ENCODE assay signal across 8 mouse cellular contexts in the genomic region with DNA sequence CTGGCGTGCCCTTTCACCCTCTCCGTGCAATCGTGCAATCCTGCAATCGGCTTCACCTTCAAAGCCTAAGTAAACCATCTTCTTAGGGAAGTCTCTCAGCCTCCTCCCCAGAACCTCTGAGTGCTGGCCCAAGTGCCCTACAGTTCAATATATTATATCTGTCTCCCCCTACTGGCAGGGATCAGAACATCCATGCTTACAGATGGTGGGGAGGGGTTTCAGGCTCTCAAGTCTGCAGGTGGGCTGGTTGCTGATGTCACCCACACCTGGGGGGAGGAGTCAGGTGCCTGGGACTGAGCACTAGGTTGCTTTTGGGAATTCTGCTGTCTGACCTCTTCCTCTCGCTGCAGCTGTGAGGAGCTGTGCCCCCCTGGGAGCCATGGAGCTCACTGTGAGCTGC.
DNase-seq lines count a peak whose midpoint lies in the region; ATAC-seq lines count a peak whose summit lies in the region.

No protein-coding gene starts in this region.

- no peak for ATAC-seq in midbrain, embryonic 15.5 days (replicated peaks)
- no peak for ATAC-seq in hindbrain, embryonic 14.5 days (ENCODE audit: low FRiP score)
- no peak for ATAC-seq in activated CD4-positive, CD25-positive, alpha-beta regulatory T cell, adult 4 months

- H3K27ac ChIP-seq in midbrain, embryonic 10.5 days (replicated peaks), result no peak overlapping the region
- no peak overlapping the region for H3K27ac ChIP-seq in midbrain, embryonic 15.5 days
- H3K27ac ChIP-seq in hindbrain, embryonic 14.5 days, result no peak overlapping the region

- peaks cover 10% of the 10 kb centered on the region for H3K4me1 ChIP-seq in midbrain, embryonic 10.5 days
- H3K4me1 ChIP-seq in midbrain, embryonic 15.5 days, result peaks cover 27% of the 10 kb centered on the region
- peaks cover 22% of the 10 kb centered on the region; the same call in 1 of the 2 replicates for H3K4me1 ChIP-seq in hindbrain, embryonic 14.5 days (replicated peaks; ENCODE audit: control insufficient read depth, insufficient read depth, low read length)

- no peaks in the 10 kb centered on the region for H3K9me3 ChIP-seq in midbrain, embryonic 10.5 days (replicated peaks)
- H3K9me3 ChIP-seq in midbrain, embryonic 15.5 days, result no peaks in the 10 kb centered on the region
- H3K9me3 ChIP-seq in hindbrain, embryonic 14.5 days (ENCODE audit: control insufficient read depth, low read length), result no peaks in the 10 kb centered on the region

- H3K4me3 ChIP-seq in midbrain, embryonic 10.5 days, result no peak overlapping the region
- no peak overlapping the region for H3K4me3 ChIP-seq in midbrain, embryonic 15.5 days
- H3K4me3 ChIP-seq in hindbrain, embryonic 14.5 days (replicated peaks; ENCODE audit: low read length), result no peak overlapping the region

- H3K27me3 ChIP-seq in midbrain, embryonic 10.5 days (ENCODE audit: low read depth, poor library complexity, severe bottlenecking), result peaks cover 49% of the 10 kb centered on the region
- H3K27me3 ChIP-seq in midbrain, embryonic 15.5 days (replicated peaks), result 0 out of 2 replicates have a peak, but pooled peaks cover 9% of the 10 kb centered on the region
- no peaks in the 10 kb centered on the region for H3K27me3 ChIP-seq in hindbrain, embryonic 14.5 days (ENCODE audit: control insufficient read depth, insufficient read depth, low read length)

- intact Hi-C loops in left cerebral cortex, postnatal 4 days (cut with DNase I), result loop anchor here (10.0 kb wide), 1 partner anchor 295 kb away; the partner anchor contains the start of gene Dis3l

- peak; percentile 35 for DNase-seq in midbrain, embryonic 10.5 days (ENCODE audit: low spot score)
- DNase-seq in adrenal gland, adult 2 months, result peak; percentile 28
- peak; percentile 81 for DNase-seq in embryo, embryonic 10 days (ENCODE audit: low spot score)
- DNase-seq in hindbrain, embryonic 14.5 days (ENCODE audit: low spot score), result peak; percentile 70
- peak; percentile 56 for DNase-seq in left cerebral cortex, postnatal 4 days
- DNase-seq in right cerebral cortex, postnatal 10 days (ENCODE audit: low spot score in 2 of 2), result peak; percentile 40 to 64

- H3K9ac ChIP-seq in midbrain, embryonic 15.5 days, result no peak overlapping the region
- H3K9ac ChIP-seq in hindbrain, embryonic 14.5 days, result no peak overlapping the region

- WGBS in midbrain, embryonic 10.5 days, result 11% methylated on average over 5 of the region's 5 CpGs
- 11% methylated on average over 5 of the region's 5 CpGs for WGBS in midbrain, embryonic 15.5 days
- WGBS in hindbrain, embryonic 14.5 days, result 19% methylated on average over 5 of the region's 5 CpGs

- no peaks in the 10 kb centered on the region for H3K36me3 ChIP-seq in midbrain, embryonic 10.5 days
- no peaks in the 10 kb centered on the region for H3K36me3 ChIP-seq in midbrain, embryonic 15.5 days (replicated peaks)
- H3K36me3 ChIP-seq in hindbrain, embryonic 14.5 days (replicated peaks; ENCODE audit: control insufficient read depth, insufficient read depth), result no peaks in the 10 kb centered on the region

- no peak overlapping the region for H3K4me2 ChIP-seq in midbrain, embryonic 15.5 days
- no peak overlapping the region for H3K4me2 ChIP-seq in hindbrain, embryonic 14.5 days (replicated peaks)

Comparison
In these comparisons a context has a peak if more than half of its experiments do, and no peak if none do; other contexts are left out.
1. DNase-seq: peak in every context shown above with its lines; median percentile 81 in embryo, embryonic 10 days; 70 in hindbrain, embryonic 14.5 days; 56 in left cerebral cortex, postnatal 4 days; 52 in right cerebral cortex, postnatal 10 days; 35 in midbrain, embryonic 10.5 days; 28 in adrenal gland, adult 2 months.